Mouse (Mus musculus): ENCODE measurements around the gene Qrfp.

DNA sequence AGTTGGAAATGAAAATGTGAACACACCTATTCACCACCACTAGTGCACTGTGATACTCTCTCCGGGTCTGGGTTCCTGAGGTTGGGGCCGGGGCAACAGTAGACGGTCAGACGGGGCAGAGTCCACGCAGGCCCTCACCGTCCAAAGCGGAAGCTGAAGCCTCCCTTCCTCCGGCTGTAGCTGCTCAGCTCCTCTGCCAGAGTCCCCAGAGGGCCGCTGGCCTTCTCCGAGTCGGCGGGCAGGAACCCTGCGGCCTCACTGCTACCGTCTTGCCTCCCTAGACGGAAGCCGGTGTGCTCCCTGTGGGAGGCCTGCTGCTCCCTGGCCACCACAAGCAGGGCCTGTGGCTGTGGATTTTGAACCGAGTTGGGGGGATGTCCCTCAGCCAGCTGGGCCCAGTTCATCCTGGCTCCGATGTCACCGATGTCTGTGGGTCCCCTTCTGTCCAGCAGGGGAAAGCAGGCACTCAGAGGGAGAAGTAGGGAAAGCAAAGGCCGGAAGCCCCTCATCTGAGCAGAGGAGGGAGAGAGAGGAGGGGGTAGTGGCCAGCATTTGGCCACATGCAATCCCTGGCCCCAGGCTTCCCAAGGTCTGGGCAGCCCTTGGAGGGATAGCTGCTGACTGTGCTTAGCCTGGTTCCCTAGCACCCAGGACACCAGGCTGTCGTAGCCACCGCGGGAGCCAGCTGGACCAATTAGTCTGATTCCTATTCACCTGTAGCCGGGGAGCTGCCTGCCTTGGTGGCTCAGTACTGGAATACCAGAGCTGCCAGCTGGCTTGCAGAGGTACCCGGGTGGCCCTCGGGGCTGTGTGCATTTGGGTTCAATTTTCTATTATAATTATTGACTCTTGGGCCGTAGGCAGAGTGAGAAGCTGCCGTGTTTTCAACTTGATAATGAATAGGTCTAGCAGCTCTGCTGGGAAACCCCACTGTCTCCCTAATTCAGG, 1.7 kb downstream of the Qrfp start:
- no peak for TF ChIP-seq CTCF (IDR thresholded peaks at IDR 0.05; ENCODE audit: extremely low read depth, insufficient read depth, insufficient read length, insufficient replicate concordance)
- no peak for TF ChIP-seq POLR2A (IDR thresholded peaks at IDR 0.05; ENCODE audit: low read depth, low read length)

Measured in spleen, adult 2 months (tissue).